Comparison of ENCODE assay signal across 8 mouse cellular contexts in genomic region chr9:21356981-21357718, GRCm38 (mm10). TPM values are rescaled to one million over a fixed set of nuclear protein-coding genes. Genes with fewer than 3 reads are reported as not detected.
DNase-seq lines count a peak whose midpoint lies in the region; ATAC-seq and TF ChIP-seq lines count a peak whose summit lies in the region.

No protein-coding gene starts in this region.

- peak; percentile 86 for TF ChIP-seq CTCF in heart, postnatal 0 days (IDR thresholded peaks at IDR 0.05; ENCODE audit: low read depth)

- H3K4me3 ChIP-seq in heart, postnatal 0 days (ENCODE audit: low read depth, low read length), result no peak overlapping the region
- H3K4me3 ChIP-seq in liver, embryonic 13.5 days (replicated peaks), result no peak overlapping the region

- peaks cover 21% of the 10 kb centered on the region for H3K36me3 ChIP-seq in heart, postnatal 0 days (replicated peaks; ENCODE audit: control insufficient read depth, insufficient read depth, low read length)
- H3K36me3 ChIP-seq in liver, embryonic 13.5 days, result peaks cover 3% of the 10 kb centered on the region; the same call in 1 of the 2 replicates

- H3K27me3 ChIP-seq in heart, postnatal 0 days (ENCODE audit: control insufficient read depth, insufficient read depth, low read length), result no peaks in the 10 kb centered on the region
- H3K27me3 ChIP-seq in liver, embryonic 13.5 days, result peaks cover 6% of the 10 kb centered on the region; the same call in 1 of the 2 replicates

- peak; percentile 42 for ATAC-seq in heart, postnatal 0 days (ENCODE audit: insufficient read depth, low read depth)
- no peak; the same call in none of the 2 replicates for ATAC-seq in liver, embryonic 13.5 days (ENCODE audit: low read depth)

- DNase-seq in CD4-positive helper T cell, adult 2 months (ENCODE audit: low read depth, low spot score), result peak; percentile 77
- DNase-seq in adrenal gland, adult 18-20 months (ENCODE audit: low spot score in 2 of 2), result peak; percentile 49 to 64
- DNase-seq in embryo, embryonic 11 days, result peak; percentile 86
- peak; percentile 89 for DNase-seq in heart, postnatal 0 days (ENCODE audit: low spot score)
- peak; percentile 76 to 87 for DNase-seq in kidney, postnatal 36 days
- peak; percentile 56 for DNase-seq in liver, embryonic 13.5 days
- peak; percentile 53 for DNase-seq in neural tube, embryonic 10.5 days (ENCODE audit: extremely low spot score, low spot score)
- DNase-seq in testis, postnatal 14 days (ENCODE audit: low spot score), result peak; percentile 46

- no peak for TF ChIP-seq EP300 in heart, postnatal 0 days (IDR thresholded peaks at IDR 0.05; ENCODE audit: low read depth)

- H3K4me1 ChIP-seq in heart, postnatal 0 days (ENCODE audit: control insufficient read depth, insufficient read depth), result no peaks in the 10 kb centered on the region
- peaks cover 17% of the 10 kb centered on the region for H3K4me1 ChIP-seq in liver, embryonic 13.5 days (replicated peaks)

- no peaks in the 10 kb centered on the region for H3K9me3 ChIP-seq in heart, postnatal 0 days (replicated peaks; ENCODE audit: control insufficient read depth, low read length)
- H3K9me3 ChIP-seq in liver, embryonic 13.5 days (replicated peaks), result no peaks in the 10 kb centered on the region

- 0% methylated on average over 1 of the region's 1 CpGs for WGBS in heart, postnatal 0 days
- 0% methylated on average over 1 of the region's 1 CpGs for WGBS in liver, embryonic 13.5 days (ENCODE audit: insufficient replicate concordance)

- H3K4me2 ChIP-seq in heart, postnatal 0 days (ENCODE audit: low read depth, low read length), result no peak overlapping the region
- no peak overlapping the region for H3K4me2 ChIP-seq in liver, embryonic 13.5 days

- H3K9ac ChIP-seq in heart, postnatal 0 days (replicated peaks; ENCODE audit: low read depth, low read length), result no peak overlapping the region
- no peak overlapping the region for H3K9ac ChIP-seq in liver, embryonic 13.5 days

- H3K27ac ChIP-seq in heart, postnatal 0 days (ENCODE audit: low read depth), result no peak overlapping the region
- H3K27ac ChIP-seq in liver, embryonic 13.5 days, result no peak overlapping the region

RNA-seq across cellular contexts. Expression of gene Ilf3, which starts 10.5 kb away (rescaled TPM):
- 10 to 100 TPM; 56.5 to 59.6 TPM for total RNA-seq in adrenal gland, adult 18-20 months (2021)
- 34.7 and 37.3 TPM in 2 replicates for total RNA-seq in heart, postnatal 0 days (2014; rRNA removed; ENCODE audit: low replicate concordance)
- 53.6 and 58.4 TPM in 2 replicates for polyA plus RNA-seq in heart, postnatal 0 days (2015; fragmentation: Nextera tagmentation; extraction: Ambion mirVana)
- polyA plus RNA-seq in liver, embryonic 13.5 days (2015; fragmentation: Nextera tagmentation; extraction: Ambion mirVana), result 50.9 and 58.8 TPM in 2 replicates

RNA-seq across cellular contexts. Expression of gene Slc44a2, which starts 36.7 kb away (rescaled TPM):
- 10 to 100 TPM; 36.3 to 48.3 TPM for total RNA-seq in adrenal gland, adult 18-20 months (2021)
- 44.0 and 84.8 TPM in 2 replicates for total RNA-seq in heart, postnatal 0 days (2014; rRNA removed; ENCODE audit: low replicate concordance)
- polyA plus RNA-seq in heart, postnatal 0 days (2015; fragmentation: Nextera tagmentation; extraction: Ambion mirVana), result 45.0 and 46.5 TPM in 2 replicates
- 17.3 and 19.1 TPM in 2 replicates for polyA plus RNA-seq in liver, embryonic 13.5 days (2015; fragmentation: Nextera tagmentation; extraction: Ambion mirVana)

RNA-seq across cellular contexts. Expression of gene Ap1m2, which starts 45.0 kb away (rescaled TPM):
- not detected for total RNA-seq in adrenal gland, adult 18-20 months (2021)
- total RNA-seq in heart, postnatal 0 days (2014; rRNA removed; ENCODE audit: low replicate concordance), result 0.46 and 0.57 TPM in 2 replicates
- 0.15 TPM in 1 of 2 replicates, not detected in the other for polyA plus RNA-seq in heart, postnatal 0 days (2015; fragmentation: Nextera tagmentation; extraction: Ambion mirVana)
- 0.17 and 0.24 TPM in 2 replicates for polyA plus RNA-seq in liver, embryonic 13.5 days (2015; fragmentation: Nextera tagmentation; extraction: Ambion mirVana)

RNA-seq across cellular contexts. Expression of gene Qtrt1, which starts 54.5 kb away (rescaled TPM):
- total RNA-seq in adrenal gland, adult 18-20 months (2021), result 10 to 100 TPM; 15.6 to 18.5 TPM
- 34.3 and 39.7 TPM in 2 replicates for total RNA-seq in heart, postnatal 0 days (2014; rRNA removed; ENCODE audit: low replicate concordance)
- 15.5 and 15.6 TPM in 2 replicates for polyA plus RNA-seq in heart, postnatal 0 days (2015; fragmentation: Nextera tagmentation; extraction: Ambion mirVana)
- polyA plus RNA-seq in liver, embryonic 13.5 days (2015; fragmentation: Nextera tagmentation; extraction: Ambion mirVana), result 24.3 and 28.6 TPM in 2 replicates
